In genomic region chr9:108831637-108832036, GRCm38 (mm10) we compare ENCODE assay signal across 8 mouse cellular contexts. TPM values are rescaled to one million over a fixed set of nuclear protein-coding genes. Genes with fewer than 3 reads are reported as not detected.
A peak's percentile ranks its signal among the peaks of the same experiment; 100 is the strongest.
DNase-seq lines count a peak whose midpoint lies in the region; ATAC-seq and TF ChIP-seq lines count a peak whose summit lies in the region.

No protein-coding gene starts in this region.

- peak overlapping the region; percentile 45 for H3K4me3 ChIP-seq in lung, embryonic 14.5 days (ENCODE audit: low read depth, low read length)
- peak overlapping the region; percentile 35 for H3K4me3 ChIP-seq in forebrain, embryonic 16.5 days (replicated peaks; ENCODE audit: low read length)
- H3K4me3 ChIP-seq in lung, embryonic 15.5 days = peak overlapping the region; percentile 43

- WGBS in lung, embryonic 14.5 days = 8% methylated on average over 23 of the region's 23 CpGs
- 11% methylated on average over 23 of the region's 23 CpGs for WGBS in forebrain, embryonic 16.5 days
- 4% methylated on average over 23 of the region's 23 CpGs for WGBS in lung, embryonic 15.5 days

- peaks cover 55% of the 10 kb centered on the region for H3K27me3 ChIP-seq in lung, embryonic 14.5 days (ENCODE audit: insufficient read depth, low read length)
- H3K27me3 ChIP-seq in forebrain, embryonic 16.5 days (replicated peaks; ENCODE audit: control insufficient read depth, insufficient read depth, low read length) = peaks cover 12% of the 10 kb centered on the region; the same call in 1 of the 2 replicates
- peaks cover 74% of the 10 kb centered on the region for H3K27me3 ChIP-seq in lung, embryonic 15.5 days
- no peaks in the 10 kb centered on the region; the same call in 1 of the 2 replicates for H3K27me3 ChIP-seq in splenic B cell, adult 2 months (ENCODE audit: control insufficient read depth, insufficient read depth, low read length, poor library complexity, severe bottlenecking)

- H3K27ac ChIP-seq in lung, embryonic 14.5 days (ENCODE audit: low read depth) = no peak overlapping the region
- no peak overlapping the region for H3K27ac ChIP-seq in forebrain, embryonic 16.5 days (ENCODE audit: low read length)
- no peak overlapping the region for H3K27ac ChIP-seq in lung, embryonic 15.5 days

- DNase-seq in lung, embryonic 14.5 days = no peak
- DNase-seq in lung, postnatal 10 days = no peak
- DNase-seq in splenic B cell, adult 2 months (ENCODE audit: low read depth, low spot score) = peak; percentile 26
- no peak for DNase-seq in MN1 (ENCODE audit: low spot score)
- DNase-seq in gastrocnemius, adult 8-10 months (ENCODE audit: low spot score in 2 of 2) = no peak
- no peak for DNase-seq in adrenal gland, postnatal 36 days

- no peaks in the 10 kb centered on the region for H3K36me3 ChIP-seq in lung, embryonic 14.5 days (ENCODE audit: insufficient read depth)
- H3K36me3 ChIP-seq in forebrain, embryonic 16.5 days (ENCODE audit: control insufficient read depth, insufficient read depth) = peaks cover 49% of the 10 kb centered on the region
- H3K36me3 ChIP-seq in lung, embryonic 15.5 days = no peaks in the 10 kb centered on the region
- H3K36me3 ChIP-seq in splenic B cell, adult 2 months (ENCODE audit: control insufficient read depth, insufficient read depth, low read length, poor library complexity, severe bottlenecking) = no peaks in the 10 kb centered on the region

- H3K4me2 ChIP-seq in lung, embryonic 14.5 days = peak overlapping the region; percentile 92
- H3K4me2 ChIP-seq in forebrain, embryonic 16.5 days (ENCODE audit: low read length) = peak overlapping the region; percentile 64
- peak overlapping the region; percentile 87 for H3K4me2 ChIP-seq in lung, embryonic 15.5 days

- H3K4me1 ChIP-seq in lung, embryonic 14.5 days (ENCODE audit: insufficient read depth) = peaks cover 6% of the 10 kb centered on the region; the same call in 1 of the 2 replicates
- H3K4me1 ChIP-seq in forebrain, embryonic 16.5 days (replicated peaks; ENCODE audit: control insufficient read depth, insufficient read depth, low read length) = peaks cover 55% of the 10 kb centered on the region
- peaks cover 19% of the 10 kb centered on the region for H3K4me1 ChIP-seq in lung, embryonic 15.5 days

- no peak overlapping the region for H3K9ac ChIP-seq in lung, embryonic 14.5 days
- H3K9ac ChIP-seq in forebrain, embryonic 16.5 days (replicated peaks; ENCODE audit: low read depth, low read length) = peak overlapping the region; percentile 41; the same call in 1 of the 2 replicates
- H3K9ac ChIP-seq in lung, embryonic 15.5 days = no peak overlapping the region

- no peak for TF ChIP-seq CTCF in lung, embryonic 14.5 days (IDR thresholded peaks at IDR 0.05; ENCODE audit: low read depth)

- ATAC-seq in lung, embryonic 14.5 days (ENCODE audit: insufficient read depth) = no peak; the same call in 1 of the 2 replicates
- ATAC-seq in forebrain, embryonic 16.5 days = 0 out of 2 replicates have a peak, but pooled peaks have one; percentile 24
- no peak for ATAC-seq in lung, embryonic 15.5 days (ENCODE audit: borderline replicate concordance, extremely low read depth, low FRiP score, low TSS enrichment)

- no peaks in the 10 kb centered on the region for H3K9me3 ChIP-seq in lung, embryonic 14.5 days (ENCODE audit: low read depth, low read length)
- no peaks in the 10 kb centered on the region for H3K9me3 ChIP-seq in forebrain, embryonic 16.5 days (ENCODE audit: control insufficient read depth, low read length)
- H3K9me3 ChIP-seq in lung, embryonic 15.5 days = no peaks in the 10 kb centered on the region

RNA-seq across cellular contexts. Expression of gene Celsr3, which starts 5.5 kb away (rescaled TPM):
- polyA plus RNA-seq in lung, embryonic 14.5 days (2014; fragmentation: Nextera tagmentation; extraction: Ambion mirVana) = 0.14 and 0.17 TPM in 2 replicates
- 18.9 and 22.3 TPM in 2 replicates for polyA plus RNA-seq in forebrain, embryonic 16.5 days (2015; fragmentation: Nextera tagmentation; extraction: Ambion mirVana)
- 0.14 and 0.15 TPM in 2 replicates for polyA plus RNA-seq in lung, embryonic 15.5 days (2015; fragmentation: Nextera tagmentation; extraction: Ambion mirVana)
- under 1 TPM in 1 of 4 experiments, not detected in 3; 0.05 TPM for total RNA-seq in gastrocnemius, adult 8-10 months (2022)
- 1 to 10 TPM; 3.0 to 5.8 TPM for total RNA-seq in adrenal gland, postnatal 36 days (2021)

RNA-seq across cellular contexts. Expression of gene Slc26a6, which starts 21.4 kb away (rescaled TPM):
- 10.7 and 12.0 TPM in 2 replicates for polyA plus RNA-seq in lung, embryonic 14.5 days (2014; fragmentation: Nextera tagmentation; extraction: Ambion mirVana)
- polyA plus RNA-seq in forebrain, embryonic 16.5 days (2015; fragmentation: Nextera tagmentation; extraction: Ambion mirVana) = 11.5 and 13.8 TPM in 2 replicates
- 7.8 and 10.4 TPM in 2 replicates for polyA plus RNA-seq in lung, embryonic 15.5 days (2015; fragmentation: Nextera tagmentation; extraction: Ambion mirVana)
- total RNA-seq in gastrocnemius, adult 8-10 months (2022) = 10 to 100 TPM; 14.6 to 25.3 (median 16.4) TPM
- total RNA-seq in adrenal gland, postnatal 36 days (2021) = 10 to 100 TPM in 1 of 2 experiments, 1 to 10 TPM in 1; 8.5 to 10.9 TPM

RNA-seq across cellular contexts. Expression of gene Nckipsd, which starts 23.5 kb away (rescaled TPM):
- polyA plus RNA-seq in lung, embryonic 14.5 days (2014; fragmentation: Nextera tagmentation; extraction: Ambion mirVana) = 11.3 and 14.4 TPM in 2 replicates
- 20.5 and 35.1 TPM in 2 replicates for polyA plus RNA-seq in forebrain, embryonic 16.5 days (2015; fragmentation: Nextera tagmentation; extraction: Ambion mirVana)
- 15.3 and 16.6 TPM in 2 replicates for polyA plus RNA-seq in lung, embryonic 15.5 days (2015; fragmentation: Nextera tagmentation; extraction: Ambion mirVana)
- 1 to 10 TPM; 3.6 to 4.9 (median 4.2) TPM for total RNA-seq in gastrocnemius, adult 8-10 months (2022)
- 10 to 100 TPM in 1 of 2 experiments, 1 to 10 TPM in 1; 9.8 to 12.5 TPM for total RNA-seq in adrenal gland, postnatal 36 days (2021)

RNA-seq across cellular contexts. Expression of gene Ip6k2, which starts 48.0 kb away (rescaled TPM):
- 88.1 and 90.4 TPM in 2 replicates for polyA plus RNA-seq in lung, embryonic 14.5 days (2014; fragmentation: Nextera tagmentation; extraction: Ambion mirVana)
- 183 and 224 TPM in 2 replicates for polyA plus RNA-seq in forebrain, embryonic 16.5 days (2015; fragmentation: Nextera tagmentation; extraction: Ambion mirVana)
- polyA plus RNA-seq in lung, embryonic 15.5 days (2015; fragmentation: Nextera tagmentation; extraction: Ambion mirVana) = 72.5 and 74.7 TPM in 2 replicates
- 10 to 100 TPM; 12.0 to 15.8 (median 14.2) TPM for total RNA-seq in gastrocnemius, adult 8-10 months (2022)
- total RNA-seq in adrenal gland, postnatal 36 days (2021) = 10 to 100 TPM; 77.3 to 99.4 TPM

Comparison
In these comparisons a context has a peak if more than half of its experiments do, and no peak if none do; other contexts are left out.
1. RNA of gene Celsr3, which starts 5.5 kb away (polyA plus RNA-seq): 18.9 to 22.3 TPM in forebrain, embryonic 16.5 days; 0.14 to 0.17 TPM in lung, embryonic 14.5 days and 0.14 to 0.15 TPM in lung, embryonic 15.5 days; every median in the first group is over 10 times any median in the second.
2. Peak in every context shown above with its lines, with median percentiles within 50 percentile points of each other: H3K4me2 ChIP-seq and H3K4me3 ChIP-seq.